8 mouse cellular contexts compared by ENCODE assay signal in the genomic region with DNA sequence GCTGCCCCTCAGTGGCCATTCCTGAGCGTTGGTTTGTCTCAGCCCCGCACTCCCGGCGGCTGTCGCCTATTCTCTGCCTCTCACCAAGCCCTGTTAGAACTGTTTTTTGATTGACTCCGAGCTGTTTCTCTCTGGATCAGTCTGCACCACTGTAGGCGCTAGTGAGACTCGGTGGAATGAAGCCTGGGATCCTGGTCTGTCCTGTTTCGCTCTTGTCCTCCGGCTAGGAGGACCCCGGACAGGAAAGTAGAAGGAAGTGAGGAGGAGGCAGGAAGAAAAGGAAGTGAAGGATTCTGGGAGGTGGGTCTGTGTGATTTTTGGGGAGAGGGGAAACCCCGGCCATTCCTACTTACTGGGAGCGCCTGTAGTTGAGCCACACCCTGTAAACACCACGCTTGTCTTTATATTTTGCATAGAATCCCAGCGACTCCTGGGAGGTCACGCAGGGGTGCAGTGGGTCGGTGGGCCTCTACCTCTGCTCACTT. TPM values are rescaled to one million over a fixed set of nuclear protein-coding genes. Genes with fewer than 3 reads are reported as not detected.
A peak's percentile ranks its signal among the peaks of the same experiment; 100 is the strongest.
DNase-seq lines count a peak whose midpoint lies in the region; ATAC-seq and TF ChIP-seq lines count a peak whose summit lies in the region.

No protein-coding gene starts in this region.

- peak overlapping the region; percentile 78 for H3K27ac ChIP-seq in heart, embryonic 11.5 days (ENCODE audit: low read depth, low read length)
- peak overlapping the region; percentile 94 for H3K27ac ChIP-seq in kidney, embryonic 15.5 days

- H3K9ac ChIP-seq in heart, embryonic 11.5 days (ENCODE audit: low read depth, low read length): peak overlapping the region; percentile 76
- H3K9ac ChIP-seq in kidney, embryonic 15.5 days: peak overlapping the region; percentile 88

- peaks cover 78% of the 10 kb centered on the region for H3K4me1 ChIP-seq in E14TG2a.4 (replicated peaks; ENCODE audit: low read depth, low read length)
- H3K4me1 ChIP-seq in heart, embryonic 11.5 days (ENCODE audit: control insufficient read depth, insufficient read depth, low read length): peaks cover 29% of the 10 kb centered on the region
- peaks cover 47% of the 10 kb centered on the region for H3K4me1 ChIP-seq in kidney, embryonic 15.5 days

- WGBS in heart, embryonic 11.5 days (ENCODE audit: insufficient replicate concordance): 2% methylated on average over 17 of the region's 17 CpGs
- WGBS in kidney, embryonic 15.5 days: under 1% methylated on average over 17 of the region's 17 CpGs

- no peak for ATAC-seq in heart, embryonic 11.5 days (replicated peaks; ENCODE audit: insufficient number of reproducible peaks, low FRiP score, low TSS enrichment)
- peak; percentile 44 for ATAC-seq in kidney, embryonic 15.5 days (replicated peaks; ENCODE audit: low FRiP score)

- TF ChIP-seq CTCF in E14TG2a.4 (conservative IDR thresholded peaks at IDR 0.05; ENCODE audit: low read length): no peak

- intact Hi-C loops in gastrocnemius, postnatal 14 days (cut with DNase I; ENCODE audit: low total_unique reads): loop anchor here (10.0 kb wide), 1 partner anchor 53 kb away; no protein-coding TSS in a partner anchor

- H3K36me3 ChIP-seq in E14TG2a.4 (ENCODE audit: insufficient read depth, low read length): peaks cover 7% of the 10 kb centered on the region; the same call in 1 of the 2 replicates
- H3K36me3 ChIP-seq in heart, embryonic 11.5 days (ENCODE audit: control insufficient read depth, insufficient read depth, low read length): peaks cover 7% of the 10 kb centered on the region
- peaks cover 19% of the 10 kb centered on the region for H3K36me3 ChIP-seq in kidney, embryonic 15.5 days
- H3K36me3 ChIP-seq in splenic B cell, adult 2 months (ENCODE audit: control insufficient read depth, insufficient read depth, low read length, poor library complexity, severe bottlenecking): no peaks in the 10 kb centered on the region

- H3K4me2 ChIP-seq in heart, embryonic 11.5 days: peak overlapping the region; percentile 82
- H3K4me2 ChIP-seq in kidney, embryonic 15.5 days: peak overlapping the region; percentile 87

- H3K4me3 ChIP-seq in E14TG2a.4 (replicated peaks; ENCODE audit: low read length): peak overlapping the region; percentile 83
- H3K4me3 ChIP-seq in heart, embryonic 11.5 days (ENCODE audit: low read depth, low read length): peak overlapping the region; percentile 86
- H3K4me3 ChIP-seq in kidney, embryonic 15.5 days (replicated peaks): peak overlapping the region; percentile 93

- no peaks in the 10 kb centered on the region for H3K9me3 ChIP-seq in E14TG2a.4 (ENCODE audit: low read length)
- no peaks in the 10 kb centered on the region for H3K9me3 ChIP-seq in heart, embryonic 11.5 days (replicated peaks; ENCODE audit: control insufficient read depth, low read length)
- H3K9me3 ChIP-seq in kidney, embryonic 15.5 days (replicated peaks): no peaks in the 10 kb centered on the region

- H3K27me3 ChIP-seq in E14TG2a.4 (ENCODE audit: insufficient read depth, low read length): peaks cover 53% of the 10 kb centered on the region
- peaks cover 15% of the 10 kb centered on the region for H3K27me3 ChIP-seq in heart, embryonic 11.5 days (ENCODE audit: control insufficient read depth, insufficient read depth, low read length)
- H3K27me3 ChIP-seq in kidney, embryonic 15.5 days: 0 out of 2 replicates have a peak, but pooled peaks cover 6% of the 10 kb centered on the region
- H3K27me3 ChIP-seq in splenic B cell, adult 2 months (ENCODE audit: control insufficient read depth, insufficient read depth, low read length, poor library complexity, severe bottlenecking): no peaks in the 10 kb centered on the region

- DNase-seq in 3T3-L1 (ENCODE audit: low read depth, low spot score): peak; percentile 84
- DNase-seq in cerebellum, postnatal 14 days: peak; percentile 43 to 50
- DNase-seq in lung, postnatal 25 days (ENCODE audit: low spot score): peak; percentile 60
- peak; percentile 47 for DNase-seq in splenic B cell, adult 2 months (ENCODE audit: low read depth, low spot score)
- no peak for DNase-seq in gastrocnemius, postnatal 14 days

RNA-seq across cellular contexts. Expression of a gene that starts 0.7 kb away (rescaled TPM):
- polyA plus RNA-seq in heart, embryonic 11.5 days (2014; fragmentation: Nextera tagmentation; extraction: Ambion mirVana): 10.6 and 11.8 TPM in 2 replicates
- 27.7 and 29.0 TPM in 2 replicates for polyA plus RNA-seq in kidney, embryonic 15.5 days (2015; fragmentation: Nextera tagmentation; extraction: Ambion mirVana)
- 1 to 10 TPM; 5.5 to 6.2 TPM for total RNA-seq in gastrocnemius, postnatal 14 days (2021)

RNA-seq across cellular contexts. Expression of a gene that starts 10.6 kb away (rescaled TPM):
- polyA plus RNA-seq in heart, embryonic 11.5 days (2014; fragmentation: Nextera tagmentation; extraction: Ambion mirVana): 16.8 and 17.2 TPM in 2 replicates
- polyA plus RNA-seq in kidney, embryonic 15.5 days (2015; fragmentation: Nextera tagmentation; extraction: Ambion mirVana): 18.6 and 19.4 TPM in 2 replicates
- total RNA-seq in gastrocnemius, postnatal 14 days (2021): 10 to 100 TPM; 17.6 to 21.2 TPM
